Mouse (Mus musculus) CD4-positive, CD25-positive, alpha-beta regulatory T cell, adult 2 months (primary cell): ENCODE measurements around the gene Ptpn3.
"Not testable (repeated sequence)": the region's sequence is repeated elsewhere in the genome, so short reads cannot be mapped to it uniquely, and the experiment has no call there.

Experiments
- DNase-seq: peaks from one replicate; pipeline ENCODE4 v3.0.0-alpha.2; 2012; ENCODE audit warnings: low read depth, low spot score

Ptpn3 gene

GRCm38 (mm10) chr4:57228601-57229520, 72.8 kb downstream of the Ptpn3 start:
- no peak for DNase-seq

- DNase-seq: no peak
Observed at GRCm38 (mm10) chr4:57224776-57225175, 76.9 kb downstream of the Ptpn3 start.

GRCm38 (mm10) chr4:57217746-57218145, 83.9 kb downstream of the Ptpn3 start:
- DNase-seq: no peak

GRCm38 (mm10) chr4:57216535-57216934, 85.1 kb downstream of the Ptpn3 start:
- no peak for DNase-seq

- no peak for DNase-seq
Observed at GRCm38 (mm10) chr4:57214852-57215251, 86.8 kb downstream of the Ptpn3 start.

- DNase-seq: no peak
Observed at GRCm38 (mm10) chr4:57214114-57214513, 87.5 kb downstream of the Ptpn3 start.

GRCm38 (mm10) chr4:57211706-57212105, 89.9 kb downstream of the Ptpn3 start:
- DNase-seq: no peak

GRCm38 (mm10) chr4:57205908-57206307, 95.7 kb downstream of the Ptpn3 start:
- DNase-seq: no peak

- no peak for DNase-seq
Observed at GRCm38 (mm10) chr4:57204780-57205179, 96.9 kb downstream of the Ptpn3 start.

GRCm38 (mm10) chr4:57202660-57203361, 98.8 kb downstream of the Ptpn3 start:
- no peak for DNase-seq

- no peak for DNase-seq
Observed at GRCm38 (mm10) chr4:57202132-57202531, 99.5 kb downstream of the Ptpn3 start.

- no peak for DNase-seq
Observed at GRCm38 (mm10) chr4:57200661-57201060, 101.0 kb downstream of the Ptpn3 start.

GRCm38 (mm10) chr4:57198666-57199393, 102.8 kb downstream of the Ptpn3 start:
- DNase-seq: not testable (repeated sequence)

- no peak for DNase-seq
Observed at GRCm38 (mm10) chr4:57191543-57192283, 109.9 kb downstream of the Ptpn3 start.

- no peak for DNase-seq
Observed at GRCm38 (mm10) chr4:57189881-57190280, 111.8 kb downstream of the Ptpn3 start.

GRCm38 (mm10) chr4:57186035-57186434, 115.6 kb downstream of the Ptpn3 start:
- DNase-seq: no peak

GRCm38 (mm10) chr4:57185462-57185861, 116.2 kb downstream of the Ptpn3 start:
- no peak for DNase-seq

- DNase-seq: no peak
Observed at GRCm38 (mm10) chr4:57183493-57183892, 118.1 kb downstream of the Ptpn3 start.

- no peak for DNase-seq
Observed at GRCm38 (mm10) chr4:57181538-57181937, 120.1 kb downstream of the Ptpn3 start.

GRCm38 (mm10) chr4:57178881-57179280, 122.8 kb downstream of the Ptpn3 start:
- no peak for DNase-seq

- DNase-seq: no peak
Observed at GRCm38 (mm10) chr4:57175329-57175728, 126.3 kb downstream of the Ptpn3 start.
